Mouse (Mus musculus): ENCODE measurements around the gene Lrrc75a.

DNA sequence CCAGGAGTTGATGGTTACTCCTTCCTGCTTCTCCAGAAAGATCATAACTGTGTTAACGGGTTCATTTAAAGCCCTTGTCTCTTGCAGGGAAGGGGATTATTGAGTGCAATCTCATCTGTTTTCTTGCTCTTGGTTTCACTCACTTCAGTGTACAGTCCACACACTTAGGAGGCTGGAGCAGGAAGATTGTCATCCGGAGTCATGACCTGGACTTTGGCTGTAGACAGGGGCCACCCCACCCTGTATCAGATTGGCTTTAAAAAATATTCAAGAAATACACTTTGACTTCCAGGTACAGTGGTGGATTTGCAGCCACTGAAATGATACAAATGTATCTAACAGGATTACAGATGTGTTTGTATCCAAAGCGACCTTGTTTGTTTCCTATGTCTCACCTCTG is 43.3 kb upstream of the Lrrc75a start:
- TF ChIP-seq CTCF (IDR thresholded peaks at IDR 0.05; ENCODE audit: borderline replicate concordance, control insufficient read depth, extremely low read depth, insufficient read depth, low read length, poor library complexity) (no peak), POLR2A (IDR thresholded peaks at IDR 0.05; ENCODE audit: control insufficient read depth, extremely low read depth, insufficient read depth, low read length, poor library complexity) (no peak)
